Mouse (Mus musculus): ENCODE measurements around the gene Prkca.
A peak's percentile ranks its signal among the peaks of the same experiment; 100 is the strongest.

Gene Prkca

DNA sequence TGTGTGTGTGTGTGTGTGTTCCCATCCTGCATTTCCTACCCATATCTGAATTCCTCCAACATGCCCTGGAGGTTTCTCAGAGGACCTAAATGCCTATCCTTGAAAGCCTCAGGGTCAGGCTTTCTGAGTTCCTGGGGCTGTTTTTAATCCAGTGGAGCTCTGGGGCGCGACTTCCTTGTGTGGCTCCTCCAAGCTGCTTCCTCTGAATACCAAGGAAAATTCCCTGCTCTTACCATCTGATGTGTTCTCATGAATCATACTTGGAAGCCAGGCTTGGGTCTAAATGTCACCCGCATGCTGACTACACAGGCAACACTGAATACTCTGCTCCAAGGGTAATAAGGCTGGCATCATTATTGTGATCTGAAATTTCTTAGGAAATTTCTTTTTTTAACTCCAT is 279.3 kb downstream of the Prkca start:
- no peak for DNase-seq (ENCODE audit: low read depth, low spot score)

DNA sequence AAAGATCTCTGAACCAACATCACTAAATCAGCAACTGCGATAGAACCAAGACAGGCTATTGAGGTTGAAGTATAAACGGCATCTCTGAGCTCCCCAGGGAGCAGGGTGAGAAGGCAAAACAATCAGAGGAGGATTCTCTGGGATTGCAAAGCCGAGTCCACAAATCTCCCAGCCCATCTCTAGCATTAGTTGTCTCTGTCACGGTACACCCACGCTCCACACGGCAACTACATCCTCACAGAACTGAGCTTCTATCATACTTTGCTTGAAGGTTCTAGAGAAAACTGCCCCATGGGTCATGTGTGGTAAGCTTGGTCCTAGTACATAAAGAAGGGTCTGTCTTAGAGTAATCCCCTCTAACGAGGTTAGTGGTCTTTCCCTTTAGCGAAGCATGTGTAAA is 280.6 kb downstream of the Prkca start:
- no peak for DNase-seq (ENCODE audit: low read depth, low spot score)

DNA sequence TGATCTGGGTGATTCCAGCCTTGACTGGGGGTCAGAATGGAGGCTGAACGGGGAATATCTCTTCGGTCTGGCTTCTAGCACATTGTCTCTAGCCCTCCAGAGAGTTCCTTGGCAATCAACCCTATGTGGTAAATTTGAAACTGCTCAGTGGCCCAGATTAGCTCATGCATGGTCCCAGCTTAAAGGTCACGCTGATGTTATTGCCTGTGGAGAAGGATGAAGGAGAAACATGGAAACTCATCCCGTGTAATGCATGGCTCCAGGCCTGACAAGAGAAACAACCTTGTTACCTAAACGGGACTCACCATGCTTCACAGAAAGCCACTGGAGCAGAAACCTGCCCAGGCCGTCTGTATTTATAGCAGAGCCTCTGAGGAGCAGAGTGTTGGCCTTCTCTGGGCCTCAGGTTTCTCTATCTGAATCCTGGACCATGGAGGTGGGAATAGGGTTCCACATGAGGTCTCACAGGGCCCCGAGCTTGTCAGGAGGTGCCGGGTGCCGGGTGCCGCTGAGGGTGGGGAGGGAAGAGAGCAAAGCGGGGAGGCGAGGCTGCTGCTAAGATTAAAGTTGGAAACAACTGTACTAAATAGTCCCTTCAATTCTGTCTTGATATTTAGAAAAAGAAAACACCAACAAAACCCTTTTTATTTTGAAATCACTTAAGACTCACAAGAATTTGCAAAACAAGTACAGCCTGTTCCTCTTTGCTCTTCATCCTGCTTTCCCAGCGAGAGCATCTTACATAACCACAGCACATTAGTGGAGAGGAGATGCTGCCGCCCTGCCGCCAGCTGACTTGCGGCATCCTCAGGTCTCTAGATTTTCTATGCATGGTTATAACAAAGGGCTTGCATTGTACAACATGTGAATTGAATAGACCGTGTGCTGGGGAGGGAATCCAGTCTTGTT is 281.9 kb downstream of the Prkca start:
- DNase-seq (ENCODE audit: low read depth, low spot score), result no peak

DNA sequence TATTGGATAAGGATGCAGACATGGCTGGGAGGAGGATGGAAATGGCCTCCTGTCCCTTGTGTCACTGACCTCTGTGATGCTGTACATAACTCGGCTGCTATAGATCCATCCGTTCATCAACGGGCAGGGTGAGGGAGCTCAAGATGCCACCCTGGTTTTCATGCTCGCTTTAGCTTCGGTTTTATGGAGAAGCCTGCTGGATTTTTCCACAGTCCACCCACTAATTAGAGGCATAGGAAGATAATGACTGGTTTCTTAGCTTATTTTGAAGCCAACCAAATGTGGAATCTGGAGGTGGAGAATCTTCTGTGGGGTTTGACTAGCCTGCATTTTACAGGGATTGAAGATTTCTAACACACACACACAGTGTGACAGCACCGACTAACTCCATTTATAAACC is 286.6 kb downstream of the Prkca start:
- no peak for DNase-seq (ENCODE audit: low read depth, low spot score)

DNA sequence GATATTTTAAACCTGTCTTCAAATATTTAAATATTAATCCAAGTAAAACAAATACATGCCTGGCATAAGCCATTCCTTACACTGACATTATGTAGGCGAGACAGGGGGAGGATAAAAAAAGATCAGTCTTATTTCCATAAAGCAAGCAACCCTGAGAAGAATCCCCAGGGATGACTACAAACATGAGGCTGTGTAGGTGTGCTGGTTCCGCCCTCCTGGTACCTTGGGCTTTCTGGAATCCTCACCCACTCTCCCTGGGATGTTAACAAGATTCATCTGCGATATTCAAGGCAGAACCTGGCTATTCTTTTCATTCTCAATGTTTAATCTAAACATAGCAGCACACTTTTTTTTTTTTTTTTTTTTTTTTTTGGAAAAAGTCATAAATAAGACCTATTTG is 289.1 kb downstream of the Prkca start:
- no peak for DNase-seq (ENCODE audit: low read depth, low spot score)

DNA sequence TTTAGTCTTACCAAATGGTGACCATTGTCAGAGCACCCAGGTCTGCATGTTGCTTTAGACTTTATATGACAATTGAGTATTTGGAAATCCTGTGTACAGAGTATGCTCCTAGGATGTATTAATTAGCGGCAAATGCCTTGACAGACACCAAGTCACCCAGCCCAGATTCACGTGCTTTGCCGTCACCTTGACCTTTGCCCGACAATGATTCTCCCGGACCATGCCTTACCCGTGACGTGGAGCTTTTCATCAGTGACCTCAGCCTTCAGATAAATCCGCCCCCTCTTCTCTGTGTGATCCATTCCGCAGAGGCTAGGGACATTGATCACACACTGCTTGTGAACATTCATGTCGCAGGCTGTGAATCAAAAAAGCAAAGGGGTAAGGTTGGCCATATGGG is 290.0 kb downstream of the Prkca start:
- no peak for DNase-seq (ENCODE audit: low read depth, low spot score)

DNA sequence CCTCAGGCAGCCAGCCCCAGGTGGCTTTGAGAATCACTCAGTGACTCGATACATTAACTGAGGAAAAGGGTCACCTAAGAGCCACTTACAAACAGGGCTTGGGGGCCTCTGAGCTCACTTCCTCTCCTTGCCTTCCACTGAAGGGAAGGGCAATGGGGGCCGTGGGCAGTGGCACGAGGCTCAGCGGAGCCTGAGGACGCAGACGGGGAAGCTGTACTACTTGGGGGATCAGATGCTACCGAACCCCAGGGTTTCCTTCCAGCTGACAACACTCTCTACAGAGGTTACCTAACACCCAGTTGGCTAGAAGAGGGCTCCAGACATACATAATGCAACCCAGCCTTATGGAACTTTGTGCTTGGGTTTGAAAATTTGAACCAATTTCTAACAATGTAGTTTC is 302.1 kb downstream of the Prkca start:
- DNase-seq (ENCODE audit: low read depth, low spot score), result no peak

DNA sequence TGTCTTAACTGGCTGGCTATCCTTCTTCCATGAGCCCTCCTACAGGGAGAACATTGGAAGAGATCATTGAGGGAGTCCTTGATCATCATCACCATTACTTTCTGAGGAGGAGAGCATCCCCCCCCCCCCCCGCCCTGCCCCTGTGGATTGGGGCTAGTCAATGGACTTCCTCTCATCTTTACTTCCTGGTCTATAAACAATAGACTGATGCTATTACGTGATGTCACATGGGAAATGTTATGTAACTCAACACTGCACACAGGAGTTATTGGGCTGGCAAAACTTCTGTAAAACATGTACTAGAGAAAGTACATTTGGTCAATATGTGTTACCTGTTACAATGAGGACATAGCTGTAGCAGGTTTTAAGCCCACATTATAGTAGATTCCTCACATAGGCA is 302.9 kb downstream of the Prkca start:
- DNase-seq (ENCODE audit: low read depth, low spot score), result no peak

DNA sequence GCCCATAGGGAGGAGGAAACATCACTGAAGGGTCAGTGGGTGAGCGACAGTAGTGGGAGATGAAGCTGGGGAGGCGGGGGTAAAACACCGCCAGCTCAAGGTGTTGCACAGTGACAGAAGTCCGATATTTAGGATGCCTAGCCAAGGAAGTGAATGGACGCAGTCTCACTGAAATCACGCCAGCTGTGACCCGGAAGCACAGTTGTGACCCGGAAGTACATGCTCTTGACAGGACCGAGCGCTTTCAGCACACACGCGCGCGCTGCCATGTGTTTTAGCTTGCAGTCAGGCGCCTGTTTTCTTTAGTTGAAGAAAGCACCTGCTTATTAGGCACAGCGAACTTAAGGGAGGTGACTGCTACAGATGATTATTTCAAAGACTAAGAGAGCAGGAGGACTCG is 304.0 kb downstream of the Prkca start:
- no peak for DNase-seq (ENCODE audit: low read depth, low spot score)

DNA sequence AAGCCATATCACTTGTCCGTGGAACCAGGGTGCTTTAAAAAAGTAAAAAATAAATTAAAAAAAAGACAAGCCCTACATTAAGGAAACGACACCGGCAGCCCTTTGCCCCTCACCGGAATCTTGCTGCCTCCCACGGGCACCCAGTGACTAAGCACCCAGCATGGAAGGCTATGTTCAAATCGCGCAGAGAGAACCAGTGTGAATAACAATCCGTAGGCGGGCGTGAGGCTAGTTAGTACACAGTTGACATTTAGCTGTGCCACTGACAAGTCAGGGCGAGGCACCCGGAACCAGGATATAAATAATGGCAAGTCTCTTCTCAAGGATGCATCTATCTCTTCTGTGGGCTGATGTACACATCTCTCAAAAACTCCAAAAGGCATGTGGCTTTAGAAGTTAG is 304.7 kb downstream of the Prkca start:
- no peak for DNase-seq (ENCODE audit: low read depth, low spot score)

DNA sequence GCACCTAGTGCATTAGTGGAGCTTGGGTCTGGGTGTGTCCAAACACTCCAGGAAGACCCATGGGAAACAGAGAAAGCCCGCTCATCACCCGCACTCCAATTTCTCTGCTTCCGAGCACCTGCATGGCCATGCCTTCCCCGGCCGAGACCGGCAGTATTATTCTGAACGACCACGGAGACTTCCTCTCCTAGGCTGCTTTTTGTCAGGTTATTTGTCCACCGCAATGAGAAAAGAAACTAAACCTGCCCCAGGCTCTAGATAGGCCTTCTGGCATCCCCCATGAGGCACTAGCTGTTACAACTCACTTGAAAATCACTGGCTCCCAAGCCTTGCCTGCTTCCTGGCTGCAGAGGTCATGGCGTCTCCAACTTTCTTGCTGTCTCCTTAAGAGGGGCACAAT is 307.4 kb downstream of the Prkca start:
- DNase-seq (ENCODE audit: low read depth, low spot score), result no peak

DNA sequence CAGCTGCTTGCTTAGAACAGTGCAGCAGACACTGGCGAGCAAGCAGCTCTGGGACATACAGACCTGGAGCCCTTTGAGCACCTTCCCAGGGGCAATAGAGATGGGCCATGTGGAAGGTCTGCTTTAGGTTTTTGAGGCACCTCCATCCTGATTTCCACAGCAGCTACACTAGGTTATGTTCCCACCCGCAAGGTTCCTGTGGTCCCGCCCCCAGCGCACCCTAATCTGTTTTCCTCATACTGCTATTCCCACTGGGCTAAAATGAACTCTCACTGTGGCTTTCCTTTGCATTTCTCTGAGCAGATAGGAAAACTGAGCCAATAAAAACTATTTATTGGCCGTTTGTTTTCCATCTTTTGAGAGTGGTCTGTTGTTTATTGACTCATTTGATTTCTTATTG is 308.0 kb downstream of the Prkca start:
- no peak for DNase-seq (ENCODE audit: low read depth, low spot score)

DNA sequence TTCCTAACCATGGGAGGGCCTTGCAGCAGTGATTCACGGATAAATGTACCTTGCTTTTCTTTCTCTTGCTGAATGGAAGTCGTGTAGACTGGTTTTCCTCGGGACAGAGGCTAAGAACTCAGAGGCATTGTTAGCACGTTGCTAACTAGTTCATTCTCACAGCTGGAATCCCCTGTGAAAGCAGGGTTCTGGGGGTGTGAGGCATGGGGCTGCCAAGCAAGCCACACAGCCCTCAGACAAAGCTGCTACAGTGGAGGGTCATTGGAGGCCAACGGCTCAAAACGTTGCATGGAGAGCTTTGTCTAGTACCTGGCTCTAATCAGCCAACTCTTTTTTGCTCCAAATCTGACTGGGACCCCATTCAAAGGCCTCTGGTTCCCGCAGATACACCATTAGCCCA is 309.4 kb downstream of the Prkca start:
- DNase-seq (ENCODE audit: low read depth, low spot score), result no peak

DNA sequence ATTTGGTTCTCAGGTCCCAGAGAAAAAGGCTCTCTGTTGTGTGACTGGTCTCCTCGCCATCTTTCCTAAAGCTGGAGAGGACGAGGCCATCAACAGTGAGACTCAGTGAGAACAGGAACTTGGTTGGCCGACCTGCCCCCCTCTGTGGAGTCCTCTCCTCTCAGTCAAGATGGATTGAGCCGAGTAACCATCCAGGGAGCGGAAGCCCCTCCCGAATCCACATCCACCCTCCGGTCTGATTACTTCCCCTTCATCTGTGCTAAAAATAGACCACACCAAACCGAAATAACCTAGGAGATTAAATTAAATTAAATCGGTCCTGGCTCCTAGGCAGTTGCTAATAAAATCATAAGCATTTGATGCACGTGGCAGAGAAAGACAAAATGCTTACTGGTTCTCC is 311.2 kb downstream of the Prkca start:
- DNase-seq (ENCODE audit: low read depth, low spot score), result no peak

DNA sequence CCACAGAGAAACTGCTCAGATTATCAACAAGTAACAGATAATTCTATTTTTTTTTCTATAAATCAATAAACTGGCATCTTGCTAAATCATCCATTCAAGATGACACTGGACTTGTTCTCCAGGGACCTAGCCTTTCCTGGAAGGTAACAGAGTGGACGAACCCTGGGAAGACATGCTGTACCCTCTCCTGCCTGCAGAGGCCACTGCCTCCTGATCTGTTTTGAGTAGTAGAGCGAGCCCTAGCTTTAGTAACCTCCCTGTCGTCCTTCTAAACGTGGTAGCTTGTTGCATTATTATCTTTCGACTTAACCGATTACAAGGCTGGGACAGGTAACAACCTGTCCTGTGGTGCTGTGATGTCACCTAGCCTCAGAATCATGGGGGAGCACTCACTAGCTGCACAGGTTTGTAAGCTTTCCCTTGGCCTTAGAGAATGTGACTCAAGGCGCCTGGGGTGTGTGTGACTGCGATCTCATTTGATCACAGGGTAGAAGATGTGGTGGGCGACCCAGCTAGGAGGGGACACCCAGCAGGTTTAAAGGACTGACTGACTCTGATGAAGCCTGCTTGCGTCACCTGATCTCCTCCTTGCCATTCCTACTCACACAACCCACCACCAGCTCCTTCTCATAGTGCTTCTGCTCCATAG is 312.6 kb downstream of the Prkca start:
- no peak for DNase-seq (ENCODE audit: low read depth, low spot score)

DNA sequence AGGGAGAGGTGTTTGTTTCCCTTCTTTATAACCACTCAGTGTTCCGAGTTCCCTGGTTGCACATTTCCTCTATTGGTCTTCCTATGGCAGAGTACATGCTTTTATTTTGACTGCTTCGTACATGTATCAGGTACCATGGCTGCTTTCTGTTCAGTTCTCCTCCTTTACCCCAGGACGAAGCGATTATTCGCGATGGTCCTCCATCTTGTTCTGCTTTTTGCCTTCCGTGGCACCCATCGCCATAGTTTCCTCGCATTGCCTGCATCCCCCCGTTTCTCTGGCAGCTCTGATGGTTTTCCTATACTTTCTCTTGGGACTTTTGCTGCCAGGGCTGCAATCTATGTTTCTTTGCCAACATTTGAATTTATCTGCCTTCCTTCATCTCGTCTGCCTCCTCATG is 314.4 kb downstream of the Prkca start:
- DNase-seq (ENCODE audit: low read depth, low spot score), result no peak

DNA sequence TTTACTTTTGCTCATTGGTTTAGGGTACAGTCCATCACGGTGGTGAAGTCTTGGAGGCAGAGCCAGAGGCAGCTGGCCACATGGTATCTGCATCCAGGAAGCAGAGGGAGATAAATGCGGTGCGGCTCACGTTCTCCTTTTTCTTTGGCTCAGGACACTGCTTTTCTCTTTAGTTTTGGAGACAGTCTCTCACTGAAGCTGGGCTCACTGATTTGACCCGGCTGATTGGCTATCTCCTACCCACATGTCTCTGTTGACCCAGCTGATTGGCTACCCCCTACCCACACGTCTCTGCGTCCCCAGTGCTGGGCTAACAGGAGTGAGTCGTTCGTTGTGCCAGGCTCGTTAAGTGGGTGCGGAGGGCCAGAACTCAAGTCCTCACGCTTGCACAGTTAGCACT is 315.3 kb downstream of the Prkca start:
- DNase-seq (ENCODE audit: low read depth, low spot score), result no peak

DNA sequence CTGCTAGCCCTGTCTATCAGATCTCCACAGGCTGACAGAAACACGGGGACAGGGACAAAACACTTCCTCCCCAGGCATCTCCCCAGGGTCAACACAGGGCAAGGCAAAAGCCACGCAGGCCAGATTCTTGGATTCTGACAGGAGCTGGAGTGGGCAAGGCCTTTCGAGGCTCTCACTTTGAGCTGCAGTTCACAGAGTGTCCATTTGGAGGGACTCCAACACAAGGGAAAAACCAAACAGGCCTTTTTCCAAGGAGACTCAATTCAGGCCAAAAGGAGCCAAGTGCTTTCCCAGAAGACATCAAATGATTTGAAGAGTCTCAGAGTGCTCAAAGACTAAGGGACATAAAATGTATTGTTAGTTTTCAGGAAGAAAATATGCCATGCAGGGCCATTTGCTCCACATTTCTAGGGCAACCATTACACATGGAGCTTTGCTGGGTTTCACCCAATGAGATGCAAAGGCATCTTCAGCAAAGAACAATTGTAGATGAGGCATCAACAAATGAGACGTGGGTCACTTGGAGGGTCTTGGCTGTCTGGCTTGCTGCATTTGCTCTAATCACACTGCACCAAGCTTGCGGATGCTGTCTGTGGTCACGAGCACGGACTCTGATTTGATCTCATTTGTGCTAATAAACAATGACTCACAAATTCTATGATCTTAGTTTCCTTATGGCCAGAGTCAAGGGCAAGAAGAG is 317.9 kb downstream of the Prkca start:
- peak; percentile 32 for DNase-seq (ENCODE audit: low read depth, low spot score)

DNA sequence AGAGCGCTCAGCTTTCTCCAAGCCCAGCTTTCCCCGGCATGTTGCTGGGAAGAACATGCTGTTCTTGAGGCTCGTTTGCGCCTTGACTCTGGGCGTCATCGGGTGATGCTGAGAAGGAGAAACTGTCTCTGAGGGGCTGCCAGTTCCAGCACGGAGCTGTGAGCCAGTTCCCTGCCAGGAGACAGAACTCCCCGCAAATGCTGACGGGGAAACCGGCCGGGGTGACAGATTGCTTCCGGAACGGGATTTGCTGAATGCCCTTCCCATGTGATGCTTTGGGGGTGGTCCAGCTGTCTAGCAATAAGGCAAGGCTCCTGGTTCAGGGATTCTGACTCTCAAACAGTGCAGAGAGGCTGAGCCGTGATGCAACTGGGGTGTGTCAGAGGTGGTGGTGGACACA is 320.5 kb downstream of the Prkca start:
- DNase-seq (ENCODE audit: low read depth, low spot score), result peak; percentile 67

DNA sequence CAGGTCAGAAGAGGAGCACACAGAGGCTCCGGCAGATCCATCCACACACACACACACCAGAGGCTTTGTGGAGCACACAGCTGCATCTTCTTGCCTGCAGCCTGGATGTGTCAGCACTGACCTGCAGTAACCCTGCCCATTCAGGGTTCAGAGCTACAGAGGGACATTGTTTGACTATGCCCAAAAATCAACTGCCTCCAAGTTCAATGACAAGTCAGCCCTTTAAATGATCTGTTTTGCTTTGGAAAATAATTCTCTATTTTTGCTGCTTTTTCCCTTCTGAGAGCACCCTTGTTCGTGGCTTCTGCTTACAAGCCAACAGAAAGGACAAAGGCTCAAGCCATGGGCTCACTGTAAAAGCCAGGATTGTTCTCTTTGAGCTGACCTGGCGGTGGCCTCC is 322.8 kb downstream of the Prkca start:
- DNase-seq (ENCODE audit: low read depth, low spot score), result no peak

DNA sequence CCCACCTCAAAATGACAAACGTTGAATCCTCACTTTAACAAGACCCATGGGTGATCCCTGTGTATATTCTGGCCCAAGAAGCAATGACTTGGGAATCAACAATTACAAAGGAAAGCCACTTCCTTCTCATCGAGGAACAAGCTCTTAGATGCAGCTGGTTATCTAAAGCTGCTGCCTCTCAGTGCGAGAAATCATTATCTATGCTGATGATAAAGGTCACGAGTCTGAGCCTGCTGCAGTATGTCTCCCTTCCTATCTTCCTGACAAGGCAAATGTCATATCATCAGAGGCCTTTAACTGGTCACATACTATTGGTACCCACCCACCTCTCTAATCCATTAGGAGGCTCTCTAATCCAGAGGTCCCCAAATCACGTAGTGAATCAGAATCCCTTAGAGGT is 328.4 kb downstream of the Prkca start:
- no peak for DNase-seq (ENCODE audit: low read depth, low spot score)

DNA sequence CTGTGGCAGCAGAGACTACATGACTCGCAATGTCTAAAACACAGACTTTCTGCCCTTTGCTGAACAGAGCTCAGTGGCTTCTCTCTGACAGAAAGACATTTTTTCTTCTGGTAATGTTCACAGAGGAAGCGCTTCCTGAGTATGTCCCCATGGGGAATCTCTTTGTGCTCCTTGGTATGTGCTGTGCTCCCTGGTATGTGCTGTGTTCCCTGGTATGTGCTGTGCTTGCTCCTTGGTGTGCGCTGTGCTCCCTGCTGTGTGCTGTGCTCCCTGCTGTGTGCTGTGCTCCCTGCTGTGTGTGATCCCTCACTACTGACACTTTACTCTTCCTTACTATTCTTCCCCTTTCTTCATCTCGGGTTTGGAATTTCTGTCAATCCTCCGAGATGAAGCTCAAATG is 330.3 kb downstream of the Prkca start:
- DNase-seq (ENCODE audit: low read depth, low spot score), result no peak

DNA sequence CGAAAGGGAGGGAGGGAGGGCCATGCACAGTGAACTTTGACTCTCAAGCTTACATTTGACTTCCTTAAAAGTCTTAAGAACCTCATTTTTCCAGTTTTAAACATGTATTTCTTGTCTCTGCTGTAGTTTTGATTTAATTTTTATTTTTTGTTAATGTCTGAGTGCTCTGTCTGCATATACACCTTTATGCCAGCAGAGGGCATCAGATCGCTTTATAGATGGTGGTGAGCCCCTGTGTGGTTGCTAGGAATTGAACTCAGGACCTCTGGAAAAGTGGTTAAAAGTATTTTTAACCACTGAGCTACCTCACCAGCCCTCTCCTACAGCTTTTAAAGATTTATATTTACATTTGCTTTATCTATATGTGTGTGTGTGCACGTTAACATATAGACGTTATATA is 333.3 kb downstream of the Prkca start:
- DNase-seq (ENCODE audit: low read depth, low spot score), result no peak

All from brain, embryonic 18.5 days (tissue).